Comparison of ENCODE assay signal across 10 mouse cellular contexts in the genomic region with DNA sequence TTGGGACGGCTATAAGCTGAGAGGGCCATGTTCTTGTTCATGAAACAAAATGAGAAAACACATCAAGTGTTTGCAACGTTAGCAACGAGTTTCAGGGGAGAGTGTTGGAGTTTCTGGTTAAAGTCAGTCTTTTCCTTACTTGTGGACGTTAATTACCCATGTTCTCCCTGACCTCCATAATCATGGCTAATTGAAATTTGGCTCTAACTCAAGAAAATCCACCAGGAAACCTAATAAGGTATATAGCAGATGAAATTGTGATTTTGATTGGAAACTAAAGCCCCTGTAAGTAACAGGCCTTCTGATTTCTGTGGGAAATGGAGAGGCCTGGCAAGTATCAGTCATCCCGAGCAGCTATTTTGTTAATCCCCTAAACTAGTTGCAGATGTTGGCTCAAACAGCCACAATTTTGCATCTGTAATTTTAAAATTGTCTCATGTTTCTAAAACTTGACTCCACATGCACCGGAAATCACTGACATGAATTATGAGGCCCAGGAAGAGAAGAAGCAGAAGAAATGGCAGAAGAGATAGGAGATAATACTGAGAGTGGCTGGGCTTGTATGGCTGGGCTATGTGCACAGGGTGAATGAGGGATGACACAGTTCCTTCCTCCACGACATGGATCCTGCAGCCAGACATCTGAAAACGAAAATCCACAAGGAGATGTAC.
DNase-seq lines count a peak whose midpoint lies in the region; ATAC-seq and TF ChIP-seq lines count a peak whose summit lies in the region.
"Had no signal": no experiment of that assay in that cellular context is flagged by ENCODE, and none has a peak within 500 bp of the region (broad histone marks: within the 10 kb centered on the region; RNA-seq: fewer than 3 reads in every experiment).

No protein-coding gene starts in this region.

- H3K9ac ChIP-seq in embryonic facial prominence, embryonic 15.5 days: no peak overlapping the region
- H3K9ac ChIP-seq in limb, embryonic 14.5 days (ENCODE audit: low read depth, low read length, severe bottlenecking): no peak overlapping the region

- 30% methylated on average over 8 of the region's 8 CpGs for WGBS in embryonic facial prominence, embryonic 15.5 days
- 15% methylated on average over 8 of the region's 8 CpGs for WGBS in limb, embryonic 14.5 days

- H3K27me3 ChIP-seq in embryonic facial prominence, embryonic 15.5 days: no peaks in the 10 kb centered on the region
- no peaks in the 10 kb centered on the region for H3K27me3 ChIP-seq in limb, embryonic 14.5 days (ENCODE audit: control insufficient read depth, insufficient read depth, low read length)

- no peak for TF ChIP-seq POLR2A in limb, embryonic 14.5 days (IDR thresholded peaks at IDR 0.05; ENCODE audit: borderline replicate concordance, extremely low read depth, insufficient read depth, insufficient read length)

- H3K36me3 ChIP-seq in embryonic facial prominence, embryonic 15.5 days: no peaks in the 10 kb centered on the region
- no peaks in the 10 kb centered on the region for H3K36me3 ChIP-seq in limb, embryonic 14.5 days (ENCODE audit: control insufficient read depth, insufficient read depth, low read length)

- H3K27ac ChIP-seq in embryonic facial prominence, embryonic 15.5 days (replicated peaks): peak overlapping the region; percentile 82
- H3K27ac ChIP-seq in limb, embryonic 14.5 days (replicated peaks; ENCODE audit: low read depth, low read length): peak overlapping the region; percentile 72

- DNase-seq in heart, adult 11 months: peak; percentile 76
- DNase-seq in heart, adult 8-10 months (ENCODE audit: low spot score): no peak
- peak; percentile 64 for DNase-seq in MN1 (ENCODE audit: low spot score)
- peak; percentile 45 for DNase-seq in limb, embryonic 14.5 days (ENCODE audit: low spot score)
- no peak for DNase-seq in B cell, adult 2 months
- no peak for DNase-seq in cerebellum, adult 9-11 months
- no peak for DNase-seq in ovary, postnatal 14 days (ENCODE audit: low spot score)
- DNase-seq: cerebellum, postnatal 10 days; gastrocnemius, postnatal 10 days had no signal

- no peaks in the 10 kb centered on the region for H3K9me3 ChIP-seq in embryonic facial prominence, embryonic 15.5 days (replicated peaks)
- no peaks in the 10 kb centered on the region for H3K9me3 ChIP-seq in limb, embryonic 14.5 days (ENCODE audit: control insufficient read depth, low read length)

- no peak overlapping the region for H3K4me3 ChIP-seq in embryonic facial prominence, embryonic 15.5 days (replicated peaks)
- H3K4me3 ChIP-seq in limb, embryonic 14.5 days (replicated peaks; ENCODE audit: low read length): no peak overlapping the region

- 0 out of 2 replicates have a peak, but pooled peaks have one; percentile 52 for ATAC-seq in embryonic facial prominence, embryonic 15.5 days (ENCODE audit: insufficient number of reproducible peaks, low FRiP score, low TSS enrichment, low read depth)
- ATAC-seq in limb, embryonic 14.5 days (ENCODE audit: low FRiP score, low read depth): no peak

- H3K4me1 ChIP-seq in embryonic facial prominence, embryonic 15.5 days: peaks cover 23% of the 10 kb centered on the region
- peaks cover 34% of the 10 kb centered on the region for H3K4me1 ChIP-seq in limb, embryonic 14.5 days (ENCODE audit: control insufficient read depth, insufficient read depth, low read length)

- H3K4me2 ChIP-seq in embryonic facial prominence, embryonic 15.5 days (replicated peaks): no peak overlapping the region
- no peak overlapping the region for H3K4me2 ChIP-seq in limb, embryonic 14.5 days (replicated peaks; ENCODE audit: low read depth, low read length, severe bottlenecking)

Comparison
In these comparisons a context has a peak if more than half of its experiments do, and no peak if none do; other contexts are left out.
1. DNase-seq: peak in heart, adult 11 months (single experiment), MN1 (single experiment) and limb, embryonic 14.5 days (single experiment); none in heart, adult 8-10 months (single experiment), B cell, adult 2 months (0 of 2), cerebellum, adult 9-11 months (single experiment) and ovary, postnatal 14 days (single experiment).